Mouse (Mus musculus) lung, postnatal 0 days (tissue): Measurements from ENCODE around the gene Fbxl13.

Source experiments
- CTCF ChIP-seq: IDR thresholded peaks from 2 replicates; pipeline ENCODE4 v1.5.1; 2016; ENCODE audit warnings: antibody characterized with exemption, mild to moderate bottlenecking
- EP300 ChIP-seq: IDR thresholded peaks from 2 replicates; pipeline ENCODE4 v1.6.1; 2016; ENCODE audit warnings: antibody characterized with exemption, mild to moderate bottlenecking, control low read depth

DNA sequence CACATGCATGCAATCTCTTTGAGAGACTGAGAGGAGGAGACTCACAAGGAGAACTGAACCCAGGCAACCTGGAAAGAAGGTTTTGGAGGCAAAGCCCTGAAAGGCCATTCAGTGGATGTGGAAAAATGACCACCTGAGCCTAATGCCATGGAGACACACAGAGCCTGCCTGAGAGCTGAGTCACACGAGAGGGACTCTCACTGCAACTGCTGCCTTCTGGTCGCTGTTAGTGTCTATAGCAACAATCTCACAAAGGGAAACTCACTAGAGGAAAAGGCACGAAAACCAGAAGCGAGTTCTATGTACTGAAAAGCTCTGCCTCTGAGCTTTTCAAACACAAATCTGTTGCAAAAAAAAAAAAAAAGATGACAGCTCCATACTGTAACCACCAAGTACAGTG is 41.6 kb upstream of the Fbxl13 start:
- TF ChIP-seq CTCF = no peak
- TF ChIP-seq EP300 = no peak
